In the genomic region with DNA sequence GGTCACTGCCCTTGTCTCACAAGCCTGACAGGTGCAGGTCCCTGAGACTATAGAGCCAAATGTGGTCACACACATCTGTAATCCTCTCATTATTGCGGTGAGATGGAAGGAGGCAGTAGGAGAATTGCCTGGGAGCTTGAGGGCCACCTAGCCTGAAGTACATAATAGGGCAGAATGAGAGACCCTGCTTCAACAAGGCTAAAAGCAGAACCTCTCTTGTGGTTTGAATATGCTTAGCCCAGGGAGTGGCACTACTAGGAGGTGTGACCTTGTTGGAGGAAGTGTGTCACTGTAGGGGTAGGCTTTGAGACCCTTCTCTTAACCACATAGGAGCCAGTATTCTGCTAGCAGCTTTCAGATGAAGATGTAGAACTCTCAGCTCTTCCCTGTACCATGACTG, we compare ENCODE assay signal across 23 mouse cellular contexts. TPM values are rescaled to one million over a fixed set of nuclear protein-coding genes. Genes with fewer than 3 reads are reported as not detected.
A peak's percentile ranks its signal among the peaks of the same experiment; 100 is the strongest.
DNase-seq lines count a peak whose midpoint lies in the region; ATAC-seq and TF ChIP-seq lines count a peak whose summit lies in the region.
"Had no signal": no experiment of that assay in that cellular context is flagged by ENCODE, and none has a peak within 500 bp of the region (broad histone marks: within the 10 kb centered on the region; RNA-seq: fewer than 3 reads in every experiment).

No protein-coding gene starts in this region.

- intact Hi-C loops in heart, adult 2 months (cut with DNase I): no loop called here

- WGBS in heart, adult 2 months: 89% methylated on average over 1 of the region's 1 CpGs
- WGBS in heart, embryonic 10.5 days: 91% methylated on average over 1 of the region's 1 CpGs

- no peak for TF ChIP-seq POLR2A in heart, adult 2 months (IDR thresholded peaks at IDR 0.05; ENCODE audit: insufficient read depth, low read depth, low read length)
- no peak for TF ChIP-seq POLR2A in MEL (IDR thresholded peaks at IDR 0.05; ENCODE audit: control insufficient read depth in 1 of 2, insufficient read depth in 1 of 2, low read depth in 1 of 2, low read length in 2 of 2, poor library complexity in 1 of 2)

- no peak for TF ChIP-seq EP300 in heart, adult 2 months (IDR thresholded peaks at IDR 0.05; ENCODE audit: insufficient read depth, low read depth, low read length)
- no peak for TF ChIP-seq EP300 in MEL (IDR thresholded peaks at IDR 0.05; ENCODE audit: low read depth in 1 of 2, low read length in 2 of 2)

- H3K79me2 ChIP-seq in heart, adult 2 months (replicated peaks; ENCODE audit: control insufficient read depth, insufficient read depth, low read length): no peaks in the 10 kb centered on the region
- H3K79me2 ChIP-seq in MEL (ENCODE audit: control insufficient read depth, insufficient read depth, low read length, poor library complexity): no peaks in the 10 kb centered on the region

- no peaks in the 10 kb centered on the region for H3K9me3 ChIP-seq in heart, embryonic 10.5 days
- no peaks in the 10 kb centered on the region for H3K9me3 ChIP-seq in MEL (replicated peaks; ENCODE audit: insufficient read depth, low read length)
- H3K9me3 ChIP-seq: embryonic facial prominence, embryonic 15.5 days; G1E; hindbrain, embryonic 12.5 days; kidney, embryonic 15.5 days; lung, embryonic 15.5 days had no signal

- peak overlapping the region; percentile 60 for H3K27ac ChIP-seq in heart, adult 2 months
- no peak overlapping the region for H3K27ac ChIP-seq in heart, embryonic 10.5 days
- no peak overlapping the region for H3K27ac ChIP-seq in MEL (ENCODE audit: control insufficient read depth, low read depth, low read length)
- H3K27ac ChIP-seq: embryonic facial prominence, embryonic 15.5 days; hindbrain, embryonic 12.5 days; kidney, embryonic 15.5 days; liver, embryonic 14.5 days; lung, embryonic 15.5 days had no signal

- H3K9ac ChIP-seq in heart, adult 2 months (ENCODE audit: low read depth, low read length): no peak overlapping the region
- no peak overlapping the region for H3K9ac ChIP-seq in MEL (ENCODE audit: control insufficient read depth, low read depth, low read length, poor library complexity, severe bottlenecking)
- H3K9ac ChIP-seq: embryonic facial prominence, embryonic 15.5 days; hindbrain, embryonic 12.5 days; kidney, embryonic 15.5 days; liver, embryonic 14.5 days; lung, embryonic 15.5 days had no signal

- no peak for TF ChIP-seq RAD21 in MEL (IDR thresholded peaks at IDR 0.05; ENCODE audit: low read depth, low read length)

- H3K27me3 ChIP-seq in heart, adult 2 months (ENCODE audit: control insufficient read depth, insufficient read depth, low read length): no peaks in the 10 kb centered on the region
- H3K27me3 ChIP-seq in heart, embryonic 10.5 days (ENCODE audit: insufficient read depth, poor library complexity, severe bottlenecking): no peaks in the 10 kb centered on the region
- no peaks in the 10 kb centered on the region for H3K27me3 ChIP-seq in MEL (ENCODE audit: control insufficient read depth in 1 of 2, insufficient read depth in 2 of 2, low read length in 2 of 2)
- H3K27me3 ChIP-seq: CH12.LX; embryonic facial prominence, embryonic 15.5 days; hindbrain, embryonic 12.5 days; kidney, embryonic 15.5 days; lung, embryonic 15.5 days had no signal

- peak; percentile 67 for ATAC-seq in granulocyte monocyte progenitor cell, adult 5-6 weeks (replicated peaks; ENCODE audit: poor library complexity, severe bottlenecking)
- ATAC-seq: forebrain, embryonic 14.5 days had no signal

- DNase-seq in heart, adult 2 months: no peak
- no peak for DNase-seq in heart, embryonic 10.5 days (ENCODE audit: low spot score)
- DNase-seq in MEL (ENCODE audit: low read depth, low spot score): peak; percentile 59
- DNase-seq in natural killer cell, adult 2 months (ENCODE audit: low spot score in 2 of 2): peak; percentile 28 to 67
- DNase-seq in testis, postnatal 10 days (ENCODE audit: low spot score): no peak
- DNase-seq in retina, postnatal 1 day: no peak
- DNase-seq: adrenal gland, postnatal 10 days; heart, postnatal 14 days; kidney, postnatal 4 days; layer of hippocampus, adult 9-11 months; lung, postnatal 4 days; right cerebral cortex, postnatal 14 days; spleen, adult 18-20 months; thymus, postnatal 36 days had no signal

- H3K4me3 ChIP-seq in heart, adult 2 months: no peak overlapping the region
- H3K4me3 ChIP-seq in heart, embryonic 10.5 days: no peak overlapping the region
- no peak overlapping the region for H3K4me3 ChIP-seq in MEL (ENCODE audit: control insufficient read depth in 1 of 2, insufficient read depth in 1 of 2, low read depth in 2 of 2, low read length in 2 of 2)
- H3K4me3 ChIP-seq: embryonic facial prominence, embryonic 15.5 days; hindbrain, embryonic 12.5 days; kidney, embryonic 15.5 days; lung, embryonic 15.5 days had no signal

- H3K36me3 ChIP-seq in heart, adult 2 months (ENCODE audit: control insufficient read depth, insufficient read depth, low read length): peaks cover 32% of the 10 kb centered on the region
- H3K36me3 ChIP-seq in heart, embryonic 10.5 days: peaks cover 15% of the 10 kb centered on the region
- peaks cover 0 to 28% of the 10 kb centered on the region in 2 experiments; a peak in 2 of 4 replicates for H3K36me3 ChIP-seq in MEL (ENCODE audit: control insufficient read depth in 1 of 2, insufficient read depth in 2 of 2, low read length in 2 of 2)
- H3K36me3 ChIP-seq: hindbrain, embryonic 12.5 days; kidney, embryonic 15.5 days had no signal

- peaks cover 20% of the 10 kb centered on the region for H3K4me1 ChIP-seq in heart, adult 2 months (ENCODE audit: control insufficient read depth, insufficient read depth, low read length)
- peaks cover 24% of the 10 kb centered on the region for H3K4me1 ChIP-seq in heart, embryonic 10.5 days
- peaks cover 12 to 21% of the 10 kb centered on the region in 2 experiments for H3K4me1 ChIP-seq in MEL (ENCODE audit: control insufficient read depth in 1 of 2, insufficient read depth in 2 of 2, low read length in 2 of 2)
- H3K4me1 ChIP-seq: hindbrain, embryonic 12.5 days had no signal

- no peak for TF ChIP-seq CTCF in heart, adult 2 months (IDR thresholded peaks at IDR 0.05)
- no peak for TF ChIP-seq CTCF in MEL (IDR thresholded peaks at IDR 0.05 in 2 of 3, conservative IDR thresholded peaks at IDR 0.05 in 1 of 3; ENCODE audit: control insufficient read depth in 1 of 3, insufficient read depth in 1 of 3, low read depth in 2 of 3, low read length in 3 of 3, poor library complexity in 1 of 3, severe bottlenecking in 1 of 3)

TF ChIP-seq in MEL, 35 proteins besides CTCF, POLR2A, EP300 and RAD21:
- TF ChIP-seq MAX (IDR thresholded peaks at IDR 0.05; ENCODE audit: low read length) (no peak), HCFC1 (IDR thresholded peaks at IDR 0.05; ENCODE audit: low read depth, low read length) (no peak)

RNA-seq across cellular contexts. Expression of gene Lrrfip2, which starts 26.0 kb away (rescaled TPM):
- total RNA-seq in heart, adult 2 months (2021): 10 to 100 TPM; 83.6 to 84.1 TPM
- polyA plus RNA-seq in heart, adult 2 months (2012; rRNA removed): 33.5 and 61.2 TPM in 2 replicates
- polyA plus RNA-seq in heart, embryonic 10.5 days (2016; fragmentation: Nextera tagmentation; extraction: Ambion mirVana): 50.9 and 51.3 TPM in 2 replicates
- 26.0 and 28.4 TPM in 2 replicates for total RNA-seq in MEL (2012; rRNA removed)
- polyA plus RNA-seq in MEL (2012; ENCODE audit: insufficient read depth in 1 of 2, insufficient read length in 2 of 2, low read depth in 1 of 2, low replicate concordance in 2 of 2, missing spikeins in 1 of 2): 10 to 100 TPM in 1 of 2 experiments, not detected in 1; 42.7 TPM
- total RNA-seq in granulocyte monocyte progenitor cell, adult 5-6 weeks (2014; fragmentation: Nextera tagmentation): 34.0 and 37.9 TPM in 2 replicates
- 75.1 and 86.0 TPM in 2 replicates for total RNA-seq in granulocyte monocyte progenitor cell, adult 5-6 weeks (2017)

Comparison
In these comparisons a context has a peak if more than half of its experiments do, and no peak if none do; other contexts are left out.
1. DNase-seq: peak in MEL (single experiment) and natural killer cell, adult 2 months (2 of 2); none in heart, adult 2 months (0 of 2), heart, embryonic 10.5 days (single experiment), testis, postnatal 10 days (single experiment) and retina, postnatal 1 day (single experiment).